Mouse (Mus musculus) ES-E14 (cell line): ENCODE results near the gene Dpf3. TPM values are rescaled to one million over a fixed set of nuclear protein-coding genes. Genes with fewer than 3 reads are reported as not detected.

Source experiments
- DNase-seq: peaks from one replicate; pipeline ENCODE4 v3.0.0-alpha.2; 2013; ENCODE audit warnings: low read depth, low spot score
- H3K27ac ChIP-seq: 2 replicates; pipeline ENCODE4 v1.5.1; 2012; ENCODE audit warnings: low read depth, mild to moderate bottlenecking, low read length, moderate library complexity, mixed read lengths; ENCODE audit not compliant: poor library complexity, insufficient read depth, severe bottlenecking
- H3K36me3 ChIP-seq: 2 replicates; pipeline ENCODE4 v1.6.1; 2012; ENCODE audit warnings: mild to moderate bottlenecking, low read length, moderate library complexity, mixed read lengths; ENCODE audit not compliant: control insufficient read depth, poor library complexity, insufficient read depth, severe bottlenecking
- H3K4me1 ChIP-seq, 2 experiments: fragments of 150-350 bp in 1 of 2; sonication (generic) in 1 of 2; 2 replicates each; pipeline ENCODE4 v1.6.1; 2012; ENCODE audit warnings: low read length in 2 of 2, mild to moderate bottlenecking in 1 of 2, mixed read lengths in 1 of 2; ENCODE audit not compliant: control insufficient read depth in 2 of 2, insufficient read depth in 2 of 2, poor library complexity in 1 of 2
- H3K4me3 ChIP-seq, 2 experiments: fragments of 150-350 bp in 1 of 2; sonication (generic) in 1 of 2; 2 replicates each; pipeline ENCODE4 v1.5.1; 2012; ENCODE audit warnings: low read length in 2 of 2, low read depth in 1 of 2, mild to moderate bottlenecking in 1 of 2, mixed read lengths in 1 of 2; ENCODE audit not compliant: insufficient read depth in 1 of 2, poor library complexity in 1 of 2, severe bottlenecking in 1 of 2
- H3K9ac ChIP-seq: 2 replicates; pipeline ENCODE4 v1.6.1; 2012; ENCODE audit warnings: low read depth, mild to moderate bottlenecking, low read length, mixed read lengths; ENCODE audit not compliant: poor library complexity, insufficient read depth, severe bottlenecking
- H3K9me3 ChIP-seq: fragments of 150-350 bp; sonication (generic); 2 replicates; pipeline ENCODE4 v1.6.1; 2012; ENCODE audit warnings: low read depth, mild to moderate bottlenecking, low read length; ENCODE audit not compliant: control insufficient read depth, insufficient read depth
- CHD2 ChIP-seq: IDR thresholded peaks from 2 replicates; pipeline ENCODE4 v1.6.1; 2014; ENCODE audit warnings: mild to moderate bottlenecking, low read depth, low read length, inconsistent platforms
- HCFC1 ChIP-seq: IDR thresholded peaks from 2 replicates; pipeline ENCODE4 v1.6.1; 2012; ENCODE audit warnings: low read length, inconsistent platforms, borderline replicate concordance; ENCODE audit not compliant: insufficient read depth
- MAFK ChIP-seq: IDR thresholded peaks from 2 replicates; pipeline ENCODE4 v1.6.1; 2014; ENCODE audit warnings: mild to moderate bottlenecking, low read depth, low read length, inconsistent platforms; ENCODE audit not compliant: insufficient read depth
- ZC3H11A ChIP-seq: IDR thresholded peaks from 2 replicates; pipeline ENCODE4 v1.6.1; 2012; ENCODE audit warnings: low read depth, mild to moderate bottlenecking, inconsistent platforms, low read length, borderline replicate concordance
- ZNF384 ChIP-seq: IDR thresholded peaks from 2 replicates; pipeline ENCODE4 v1.6.1; 2012; ENCODE audit warnings: low read depth, low read length, inconsistent platforms
- in situ Hi-C, 2 experiments: fragments of 600-800 bp; cut with MboI; formaldehyde crosslinking; loops; one replicate each; pipeline ENCODE4 v1.15.1; 2025; ENCODE audit warnings: low sequenced_read_pairs in 2 of 2, inconsistent platforms in 1 of 2; ENCODE audit not compliant: unreplicated experiment in 2 of 2
- total RNA-seq: library from RNA; depleted of rRNA; stranded (reverse); fragments of 300-350 nt; gene quantifications from 2 replicates; pipeline ENCODE4 v1.2.3, GENCODE M21; 2012

The Dpf3 gene
- total RNA-seq, 1 experiment, result 1.4 TPM

DNA sequence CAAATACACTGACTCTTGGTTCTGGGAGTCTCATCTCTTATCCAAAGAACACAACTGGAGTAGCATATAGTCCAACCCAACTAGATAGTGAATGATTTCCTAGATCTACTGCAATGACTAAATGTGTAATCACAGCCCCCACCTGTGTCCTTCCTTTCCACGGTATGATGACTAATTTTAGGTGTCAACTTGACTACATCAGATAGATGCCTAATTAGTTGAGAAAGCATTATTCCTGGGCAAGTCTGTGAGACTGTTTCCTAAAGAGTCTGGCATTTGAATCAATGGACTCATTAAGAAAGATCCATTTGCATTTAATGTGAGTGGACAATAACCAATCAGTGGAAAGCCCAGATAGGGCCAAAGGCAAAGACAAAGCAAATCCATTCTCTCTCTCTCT lies 307.7 kb downstream of the Dpf3 start:
- no peaks in the 10 kb centered on the region for H3K9me3 ChIP-seq
- H3K27ac ChIP-seq, result no peak overlapping the region
- DNase-seq, result no peak
- TF ChIP-seq ZNF384 (no peak), HCFC1 (no peak), CHD2 (no peak), MAFK (no peak), ZC3H11A (no peak)
- H3K36me3 ChIP-seq, result no peaks in the 10 kb centered on the region
- H3K4me3 ChIP-seq, result no peak overlapping the region
- no peak overlapping the region for H3K9ac ChIP-seq
- H3K4me1 ChIP-seq, result no peaks in the 10 kb centered on the region
- in situ Hi-C loops, result no loop called here

DNA sequence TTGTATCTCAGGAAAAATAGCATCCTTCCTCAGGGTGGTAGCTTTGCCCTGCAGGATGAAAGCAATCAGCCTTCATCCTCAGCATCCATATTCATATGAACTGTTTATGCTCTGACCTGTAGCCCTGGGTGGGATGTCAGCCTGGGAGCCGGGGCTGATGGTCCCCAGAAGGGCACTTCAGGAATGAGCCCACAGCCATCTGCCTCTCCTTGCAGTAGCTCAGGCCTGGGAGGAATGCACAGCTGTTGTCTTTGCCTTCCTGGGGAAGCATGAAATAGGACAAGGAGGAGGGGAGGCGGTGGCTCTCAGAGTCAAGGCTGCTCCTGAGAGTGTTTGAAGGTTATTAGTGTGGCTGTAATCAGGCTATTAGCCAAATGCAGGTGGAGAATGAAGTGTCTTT lies 308.7 kb downstream of the Dpf3 start:
- no peaks in the 10 kb centered on the region for H3K36me3 ChIP-seq
- H3K4me1 ChIP-seq, result no peaks in the 10 kb centered on the region
- DNase-seq, result no peak
- TF ChIP-seq MAFK (no peak), HCFC1 (no peak), ZNF384 (no peak), CHD2 (no peak), ZC3H11A (no peak)
- no peaks in the 10 kb centered on the region for H3K9me3 ChIP-seq
- H3K27ac ChIP-seq, result no peak overlapping the region
- no peak overlapping the region for H3K4me3 ChIP-seq
- in situ Hi-C loops, result no loop called here
- no peak overlapping the region for H3K9ac ChIP-seq

DNA sequence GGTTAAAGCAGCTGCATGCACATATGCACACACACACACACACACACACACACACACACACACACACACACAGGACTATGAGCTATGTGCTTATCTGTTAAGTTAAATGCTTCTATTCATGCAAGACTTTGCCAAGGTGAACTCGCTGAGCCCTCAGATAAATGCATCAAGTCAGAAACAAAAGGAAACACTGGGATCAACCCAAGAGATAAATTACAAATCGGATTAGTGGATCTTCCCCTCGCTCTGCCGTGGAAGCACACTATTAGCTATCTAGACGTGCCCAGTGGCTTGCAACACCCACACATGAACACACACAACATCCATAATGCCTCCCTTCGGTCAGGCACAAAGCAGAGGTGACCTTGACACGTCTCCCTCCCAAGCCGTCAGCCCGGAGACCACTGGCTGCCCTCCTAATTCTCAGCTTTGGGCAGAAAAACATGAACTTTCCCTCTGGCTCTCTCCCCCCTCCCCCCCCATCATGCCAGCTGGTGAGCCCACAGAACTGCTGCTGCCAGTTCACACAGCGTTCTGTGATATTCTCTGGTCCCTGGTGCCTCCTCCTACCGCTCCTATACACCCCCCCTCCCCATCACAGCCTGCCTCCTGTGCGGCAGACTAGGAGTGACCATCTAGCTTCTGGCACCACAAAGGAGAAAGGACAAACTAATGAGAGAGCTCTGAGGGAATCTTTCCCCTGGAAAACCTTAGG lies 317.9 kb downstream of the Dpf3 start:
- no peak for DNase-seq
- Histone ChIP-seq H3K9me3 (no peaks in the 10 kb centered on the region), H3K4me3 (no peak overlapping the region), H3K36me3 (no peaks in the 10 kb centered on the region), H3K9ac (no peak overlapping the region), H3K4me1 (no peaks in the 10 kb centered on the region), H3K27ac (no peak overlapping the region)
- in situ Hi-C loops, result no loop called here
- TF ChIP-seq ZNF384 (no peak), HCFC1 (no peak), ZC3H11A (no peak), MAFK (no peak), CHD2 (no peak)

DNA sequence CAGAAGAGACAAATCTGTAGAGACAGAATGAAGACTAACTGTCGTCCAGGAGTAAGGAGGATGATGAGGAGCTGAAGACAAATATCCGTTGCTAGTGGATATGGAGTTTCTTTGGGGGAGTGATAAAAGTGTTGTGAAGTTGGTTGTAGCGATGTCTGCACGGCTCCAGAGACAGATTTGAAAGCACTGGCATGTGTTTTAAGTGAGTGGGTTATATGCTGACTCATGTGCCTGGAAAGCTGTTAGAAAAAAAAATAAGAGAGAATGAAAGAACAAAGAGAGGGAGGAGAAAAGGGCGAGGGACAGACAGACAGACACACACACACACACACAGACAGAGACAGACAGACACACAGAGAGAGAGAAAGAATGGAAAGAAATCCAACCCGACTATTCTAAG lies 319.2 kb downstream of the Dpf3 start:
- in situ Hi-C loops, result no loop called here
- no peak for TF ChIP-seq HCFC1
- no peak for TF ChIP-seq MAFK
- TF ChIP-seq CHD2, result no peak
- no peak for TF ChIP-seq ZNF384
- TF ChIP-seq ZC3H11A, result no peak
- H3K4me3 ChIP-seq, result no peak overlapping the region

DNA sequence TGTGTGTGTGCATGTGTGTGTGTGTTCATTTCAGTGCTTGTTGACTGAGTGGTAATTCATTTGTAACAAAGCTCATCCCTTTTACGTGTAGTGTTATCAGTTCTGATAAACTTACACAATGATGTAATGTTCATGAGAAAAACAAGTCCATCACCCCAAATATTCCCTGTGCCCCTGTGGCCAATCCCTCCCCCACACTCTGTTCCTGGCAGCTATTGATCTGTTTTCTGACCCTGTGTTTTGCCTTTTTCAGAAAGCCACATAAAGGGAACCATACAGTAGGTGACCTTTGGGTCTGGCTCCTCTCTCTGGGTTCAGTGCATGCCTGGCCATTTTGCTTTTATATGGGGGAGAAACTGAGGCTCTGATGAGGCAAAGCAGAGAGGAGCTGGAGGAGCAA lies 322.5 kb downstream of the Dpf3 start:
- Histone ChIP-seq H3K4me3 (no peak overlapping the region), H3K4me1 (no peaks in the 10 kb centered on the region), H3K27ac (no peak overlapping the region), H3K9me3 (no peaks in the 10 kb centered on the region), H3K9ac (no peak overlapping the region), H3K36me3 (no peaks in the 10 kb centered on the region)
- in situ Hi-C loops, result no loop called here
- DNase-seq, result no peak
- no peak for TF ChIP-seq MAFK
- TF ChIP-seq HCFC1, result no peak
- no peak for TF ChIP-seq CHD2
- TF ChIP-seq ZNF384, result no peak
- TF ChIP-seq ZC3H11A, result no peak

More for the DNA sequence above, 319.2 kb downstream of the Dpf3 start:
- no peak for DNase-seq
- H3K36me3 ChIP-seq, result no peaks in the 10 kb centered on the region
- no peaks in the 10 kb centered on the region for H3K4me1 ChIP-seq
- H3K9me3 ChIP-seq, result no peaks in the 10 kb centered on the region
- no peak overlapping the region for H3K27ac ChIP-seq
- no peak overlapping the region for H3K9ac ChIP-seq
